Mouse (Mus musculus) stomach, postnatal 0 days (tissue): ENCODE data around the gene Lrrc28. TPM values are rescaled to one million over a fixed set of nuclear protein-coding genes. Genes with fewer than 3 reads are reported as not detected.
A peak's percentile ranks its signal among the peaks of the same experiment; 100 is the strongest.

ENCODE experiments used
- ATAC-seq: fragments of 200-750 bp; cut with Nextera tagmentation; 2 replicates; pipeline ENCODE4 v1.8.0; 2017; ENCODE audit not compliant: low FRiP score, low TSS enrichment
- DNase-seq: peaks from one replicate; pipeline ENCODE4 v3.0.0-alpha.2; 2016; ENCODE audit warnings: low spot score
- H3K27ac ChIP-seq: fragments of 300-500 bp; sonication (generic); replicated peaks from 2 replicates; pipeline ENCODE4 v1.5.1; 2014; ENCODE audit warnings: mild to moderate bottlenecking, control low read depth
- H3K27me3 ChIP-seq: fragments of 300-500 bp; sonication (generic); 2 replicates; pipeline ENCODE4 v1.6.1; 2014; ENCODE audit warnings: low read length; ENCODE audit not compliant: control insufficient read depth, insufficient read depth
- H3K36me3 ChIP-seq: fragments of 300-500 bp; sonication (generic); 2 replicates; pipeline ENCODE4 v1.6.1; 2014; ENCODE audit warnings: low read length, mixed read lengths; ENCODE audit not compliant: control insufficient read depth, insufficient read depth
- H3K4me1 ChIP-seq: fragments of 300-500 bp; sonication (generic); replicated peaks from 2 replicates; pipeline ENCODE4 v1.6.1; 2014; ENCODE audit warnings: antibody characterized with exemption; ENCODE audit not compliant: control insufficient read depth, insufficient read depth
- H3K4me2 ChIP-seq: fragments of 300-500 bp; sonication (generic); replicated peaks from 2 replicates; pipeline ENCODE4 v1.6.1; 2014; ENCODE audit warnings: low read depth, mild to moderate bottlenecking, control low read depth, moderate library complexity
- H3K4me3 ChIP-seq: fragments of 300-500 bp; sonication (generic); 2 replicates; pipeline ENCODE4 v1.5.1; 2014; ENCODE audit warnings: low read depth, low read length, control low read depth
- H3K9ac ChIP-seq: fragments of 300-500 bp; sonication (generic); 2 replicates; pipeline ENCODE4 v1.6.1; 2014; ENCODE audit warnings: mild to moderate bottlenecking, low read length, control low read depth, mixed read lengths
- H3K9me3 ChIP-seq: fragments of 300-500 bp; sonication (generic); 2 replicates; pipeline ENCODE4 v1.6.1; 2016; ENCODE audit warnings: low read length; ENCODE audit not compliant: control insufficient read depth
- CTCF ChIP-seq: IDR thresholded peaks from 2 replicates; pipeline ENCODE4 v1.5.1; 2016; ENCODE audit warnings: antibody characterized with exemption, low read depth, mild to moderate bottlenecking, moderate library complexity
- EP300 ChIP-seq: optimal IDR thresholded peaks from 2 replicates; pipeline ENCODE3; 2016; ENCODE audit warnings: antibody characterized with exemption
- WGBS: fragments of 180-500 bp; shearing (Covaris S2); extraction: QIAGEN DNeasy Blood & Tissue Kit; methylation state at CpG from one replicate; pipeline ENCODE4 v1.1.7; 2014; 5-methylcytosine and 5-hydroxymethylcytosine counted together
- polyA plus RNA-seq: library from polyadenylated mRNA; unstranded; fragments of >200 nt; fragmentation: Nextera tagmentation; extraction: Ambion mirVana; gene quantifications from 2 replicates; pipeline ENCODE4 v1.2.1, GENCODE M21; 2015

Gene Lrrc28
- polyA plus RNA-seq, 1 experiment from 2014 or later, result 66.0 TPM

- no peak for TF ChIP-seq EP300
- TF ChIP-seq CTCF, result no peak
These were observed 93.8 kb downstream of the Lrrc28 start for GRCm38 (mm10) chr7:67551242-67551641.

GRCm38 (mm10) chr7:67549073-67549561, 96.0 kb downstream of the Lrrc28 start:
- H3K36me3 ChIP-seq, result no peaks in the 10 kb centered on the region
- H3K27ac ChIP-seq, result no peak overlapping the region
- DNase-seq, result peak; percentile 76
- H3K9me3 ChIP-seq, result no peaks in the 10 kb centered on the region
- ATAC-seq, result peak; percentile 87
- no peak overlapping the region for H3K9ac ChIP-seq
- H3K4me3 ChIP-seq, result no peak overlapping the region
- no peak overlapping the region for H3K4me2 ChIP-seq
- no peaks in the 10 kb centered on the region for H3K27me3 ChIP-seq
- no peak for TF ChIP-seq EP300
- peak; percentile 87 for TF ChIP-seq CTCF
- WGBS, result 10% methylated on average over 6 of the region's 6 CpGs
- H3K4me1 ChIP-seq, result no peaks in the 10 kb centered on the region

More at GRCm38 (mm10) chr7:67551242-67551641, 93.8 kb downstream of the Lrrc28 start:
- no peaks in the 10 kb centered on the region for H3K4me1 ChIP-seq
- DNase-seq (no peak), ATAC-seq (no peak)
- WGBS, result 81% methylated on average over 2 of the region's 2 CpGs
- no peaks in the 10 kb centered on the region for H3K36me3 ChIP-seq
- H3K27me3 ChIP-seq, result no peaks in the 10 kb centered on the region
- no peak overlapping the region for H3K4me3 ChIP-seq
- H3K9ac ChIP-seq, result no peak overlapping the region
- no peaks in the 10 kb centered on the region for H3K9me3 ChIP-seq
- H3K4me2 ChIP-seq, result no peak overlapping the region
- no peak overlapping the region for H3K27ac ChIP-seq

- 62% methylated on average over 6 of the region's 6 CpGs for WGBS
- no peak for TF ChIP-seq CTCF
- TF ChIP-seq EP300, result no peak
These were observed 96.4 kb downstream of the Lrrc28 start for GRCm38 (mm10) chr7:67548599-67549041.

GRCm38 (mm10) chr7:67546282-67546681, 98.8 kb downstream of the Lrrc28 start:
- H3K27ac ChIP-seq, result no peak overlapping the region
- no peaks in the 10 kb centered on the region for H3K4me1 ChIP-seq
- no peak overlapping the region for H3K4me2 ChIP-seq
- H3K36me3 ChIP-seq, result no peaks in the 10 kb centered on the region
- no peak overlapping the region for H3K9ac ChIP-seq
- no peaks in the 10 kb centered on the region for H3K27me3 ChIP-seq
- 86% methylated on average over 5 of the region's 5 CpGs for WGBS
- ATAC-seq (no peak), DNase-seq (no peak)
- TF ChIP-seq CTCF (no peak), EP300 (no peak)
- H3K4me3 ChIP-seq, result no peak overlapping the region
- no peaks in the 10 kb centered on the region for H3K9me3 ChIP-seq

More at GRCm38 (mm10) chr7:67548599-67549041, 96.4 kb downstream of the Lrrc28 start:
- no peaks in the 10 kb centered on the region for H3K9me3 ChIP-seq
- H3K27ac ChIP-seq, result no peak overlapping the region
- no peaks in the 10 kb centered on the region for H3K36me3 ChIP-seq
- no peaks in the 10 kb centered on the region for H3K4me1 ChIP-seq
- DNase-seq (no peak), ATAC-seq (no peak)
- H3K9ac ChIP-seq, result no peak overlapping the region
- H3K4me2 ChIP-seq, result no peak overlapping the region
- no peak overlapping the region for H3K4me3 ChIP-seq
- H3K27me3 ChIP-seq, result no peaks in the 10 kb centered on the region

- Histone ChIP-seq H3K4me2 (no peak overlapping the region), H3K9ac (no peak overlapping the region), H3K4me1 (no peaks in the 10 kb centered on the region), H3K9me3 (no peaks in the 10 kb centered on the region), H3K27me3 (no peaks in the 10 kb centered on the region), H3K36me3 (no peaks in the 10 kb centered on the region), H3K4me3 (no peak overlapping the region), H3K27ac (no peak overlapping the region)
- DNase-seq (no peak), ATAC-seq (no peak)
- no peak for TF ChIP-seq EP300
- no peak for TF ChIP-seq CTCF
These were observed 100.5 kb downstream of the Lrrc28 start for GRCm38 (mm10) chr7:67544586-67544985.

- H3K9ac ChIP-seq, result no peak overlapping the region
- H3K36me3 ChIP-seq, result no peaks in the 10 kb centered on the region
- H3K27ac ChIP-seq, result no peak overlapping the region
- no peak overlapping the region for H3K4me2 ChIP-seq
- H3K9me3 ChIP-seq, result no peaks in the 10 kb centered on the region
- no peak overlapping the region for H3K4me3 ChIP-seq
- WGBS, result 75% methylated on average over 6 of the region's 6 CpGs
- TF ChIP-seq CTCF (no peak), EP300 (no peak)
- no peaks in the 10 kb centered on the region for H3K4me1 ChIP-seq
- DNase-seq, result no peak
- H3K27me3 ChIP-seq, result no peaks in the 10 kb centered on the region
- no peak for ATAC-seq
These were observed 101.4 kb downstream of the Lrrc28 start for GRCm38 (mm10) chr7:67543641-67544040.
